Mouse (Mus musculus) lung, postnatal 10 days (tissue): ENCODE measurements around the gene Olfr955.

Experiments used
- DNase-seq: peaks from one replicate; pipeline ENCODE4 v3.0.0; 2021

The Olfr955 gene

GRCm38 (mm10) chr9:39471844-39472243 is at the start of gene Olfr955:
TSS of gene Olfr955 (minus strand) at chr9:39471944.
- no peak for DNase-seq

GRCm38 (mm10) chr9:39518595-39518994 is 46.9 kb upstream of the Olfr955 start:
- no peak for DNase-seq

GRCm38 (mm10) chr9:39515531-39515930 is 43.8 kb upstream of the Olfr955 start, which contains the start of gene Olfr957:
TSS of gene Olfr957 (minus strand) at chr9:39515809.
- DNase-seq = no peak

GRCm38 (mm10) chr9:39509412-39509811 is 37.7 kb upstream of the Olfr955 start:
- no peak for DNase-seq

- DNase-seq = peak; percentile 40
Observed at GRCm38 (mm10) chr9:39508998-39509397, 37.3 kb upstream of the Olfr955 start.

- DNase-seq = no peak
Observed at GRCm38 (mm10) chr9:39493895-39494294, 22.2 kb upstream of the Olfr955 start, which contains the start of gene Olfr44. TSS of gene Olfr44 (minus strand) at chr9:39493995.

GRCm38 (mm10) chr9:39456401-39456800 is 15.3 kb downstream of the Olfr955 start, which contains the start of gene Olfr954:
TSS of gene Olfr954 (plus strand) at chr9:39456701.
- DNase-seq = no peak

GRCm38 (mm10) chr9:39427048-39427447 is 44.7 kb downstream of the Olfr955 start, which contains the start of gene Olfr952:
TSS of gene Olfr952 (minus strand) at chr9:39427148.
- no peak for DNase-seq
